Mouse (Mus musculus): ENCODE data around the gene Hdac9.

Hdac9 gene

DNA sequence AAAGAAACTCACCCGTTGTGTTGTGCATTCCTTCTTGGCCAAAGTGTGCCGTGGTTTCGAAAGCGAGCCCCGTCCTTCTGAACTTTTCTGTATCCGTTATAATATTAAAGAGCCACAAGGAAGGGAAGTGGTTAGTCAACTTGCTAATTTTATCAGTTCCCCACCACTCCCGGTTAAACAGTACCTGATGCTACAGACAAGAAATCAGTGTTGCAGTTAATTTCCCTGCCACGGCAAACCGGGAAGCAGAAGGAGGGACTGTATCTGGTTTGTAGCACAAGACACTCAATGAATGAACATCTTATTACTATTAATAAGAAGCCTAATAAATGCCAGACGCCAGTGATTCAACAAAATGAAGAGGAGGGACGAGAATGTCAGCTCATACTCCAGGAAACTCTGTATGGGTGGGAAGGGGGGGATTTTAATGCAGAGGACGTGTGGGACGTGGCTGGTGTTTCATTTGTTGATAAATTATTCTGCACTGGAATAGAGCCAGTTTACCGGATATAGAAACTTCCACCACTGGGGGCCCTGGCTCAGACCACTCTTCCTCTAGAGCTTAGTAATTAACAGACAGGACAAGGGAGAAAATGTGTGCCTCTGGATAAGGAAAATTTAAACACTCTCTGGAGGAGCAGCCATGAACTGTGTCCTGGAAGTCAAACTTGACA is 202.5 kb downstream of the Hdac9 start:
- DNase-seq (ENCODE audit: low spot score in 2 of 2), result no peak

DNA sequence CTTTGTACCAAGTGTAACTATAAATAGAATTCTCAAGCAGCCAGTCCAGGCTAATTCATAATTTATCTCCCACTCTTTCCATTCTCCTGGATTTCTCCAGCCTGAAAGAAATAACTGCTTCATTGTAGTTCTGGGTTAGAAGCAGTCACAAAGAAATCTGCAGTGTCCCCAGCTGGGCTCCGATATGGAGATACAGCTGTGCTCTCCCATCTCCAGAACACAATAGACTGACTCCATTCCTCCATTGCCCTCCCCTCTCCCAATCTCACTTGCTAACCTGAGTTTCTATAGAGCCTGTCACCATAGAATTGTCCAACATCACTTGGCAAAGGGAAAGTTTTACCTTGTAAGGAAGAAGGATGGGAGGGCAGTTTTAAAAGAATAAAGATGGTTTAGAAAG is 218.9 kb downstream of the Hdac9 start:
- DNase-seq (ENCODE audit: low spot score in 2 of 2), result no peak

DNA sequence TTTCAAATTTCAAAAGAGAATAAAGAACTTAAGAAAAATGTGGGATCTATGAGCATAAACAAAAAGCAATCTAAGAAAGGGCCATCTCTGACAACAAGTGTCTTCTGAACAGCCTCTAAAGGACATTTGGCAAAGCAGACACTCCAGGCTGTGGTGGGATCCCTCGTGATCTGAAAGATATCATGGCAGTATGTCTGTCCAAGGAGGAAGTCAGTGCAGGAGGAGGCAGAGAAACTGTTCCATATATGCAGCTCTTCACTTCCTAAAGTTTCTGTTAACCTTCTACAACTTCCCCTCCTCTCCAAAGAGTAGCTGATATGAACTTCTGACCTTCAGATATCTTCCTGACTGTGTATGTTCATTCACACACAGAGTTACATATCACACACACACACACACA is 220.2 kb downstream of the Hdac9 start:
- DNase-seq (ENCODE audit: low spot score in 2 of 2), result no peak

DNA sequence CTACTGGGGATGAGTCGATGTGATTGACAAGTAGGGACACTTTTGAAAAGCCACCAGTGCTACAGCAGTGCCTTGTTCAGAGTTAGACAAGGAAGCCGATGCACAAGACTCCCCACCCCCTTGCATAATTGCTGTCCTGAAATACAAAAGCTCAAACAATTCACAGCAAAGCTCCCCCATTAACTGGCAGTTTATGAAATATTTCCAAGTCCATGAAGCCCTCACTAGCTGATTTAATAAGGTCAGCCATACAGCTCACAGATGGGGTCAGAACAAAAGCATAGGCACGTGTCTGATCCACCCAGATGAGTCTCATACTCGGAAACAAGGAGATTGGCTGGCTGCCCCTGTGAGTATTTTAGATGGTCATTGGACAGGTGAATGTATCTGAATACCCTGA is 228.0 kb downstream of the Hdac9 start:
- no peak for DNase-seq (ENCODE audit: low spot score in 2 of 2)

DNA sequence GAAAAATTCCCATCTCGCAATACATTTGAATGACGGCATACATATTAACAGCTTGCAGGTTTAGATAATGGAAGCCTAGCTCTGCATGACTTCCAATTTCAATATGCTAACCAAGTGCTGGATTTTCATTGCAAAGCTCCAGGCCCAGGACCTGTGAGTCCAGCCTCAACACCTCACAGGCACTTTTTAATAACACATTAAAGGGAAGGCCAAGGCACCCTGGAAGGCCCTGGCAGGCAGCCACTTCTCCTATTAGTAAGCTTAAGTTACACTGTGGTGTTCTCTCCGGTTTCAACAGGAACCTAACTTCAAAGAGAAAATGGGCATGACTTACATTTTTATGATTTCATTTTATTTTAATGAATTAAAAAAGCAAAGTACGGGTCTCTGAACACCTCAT is 233.5 kb downstream of the Hdac9 start:
- DNase-seq (ENCODE audit: low spot score in 2 of 2), result peak in 1 of 2 experiments; percentile 17

DNA sequence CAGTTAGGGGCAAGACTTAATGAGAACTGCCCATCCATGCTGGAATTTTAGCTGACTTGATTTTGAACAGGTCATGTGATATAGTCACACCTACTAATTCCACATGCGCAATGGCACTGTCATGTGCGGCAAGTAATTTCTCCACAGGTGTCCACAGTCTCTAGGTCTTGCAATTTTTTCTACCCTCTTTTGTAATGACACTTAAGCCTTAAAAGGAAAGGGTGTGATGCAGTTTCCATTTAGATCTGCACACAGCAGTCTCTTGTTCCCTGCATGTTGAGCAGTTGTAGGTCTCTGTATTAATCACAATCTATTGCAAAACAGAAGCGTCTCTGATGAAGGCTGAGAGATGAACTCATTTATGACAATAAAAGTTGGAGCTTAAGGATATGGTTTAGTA is 234.2 kb downstream of the Hdac9 start:
- no peak for DNase-seq (ENCODE audit: low spot score in 2 of 2)

DNA sequence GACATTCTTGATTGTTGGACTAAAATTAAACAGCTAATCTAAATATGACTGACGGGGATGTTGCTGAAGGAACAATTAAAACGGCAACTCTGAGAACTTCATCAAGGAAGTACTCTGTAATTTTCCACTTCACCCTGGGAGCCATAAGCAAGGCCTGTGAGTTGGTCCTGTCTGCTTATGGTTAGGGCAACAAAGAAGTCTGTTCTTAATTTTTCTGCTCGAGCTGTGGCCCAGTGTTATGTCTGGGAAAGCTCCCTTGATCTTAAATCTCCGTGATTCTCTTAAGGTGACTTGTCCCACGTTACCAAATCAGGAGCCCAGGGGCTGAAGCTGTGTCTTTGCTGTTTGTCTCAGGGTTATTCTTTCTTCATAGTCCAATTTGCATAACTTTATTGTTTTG is 236.3 kb downstream of the Hdac9 start:
- no peak for DNase-seq (ENCODE audit: low spot score in 2 of 2)

DNA sequence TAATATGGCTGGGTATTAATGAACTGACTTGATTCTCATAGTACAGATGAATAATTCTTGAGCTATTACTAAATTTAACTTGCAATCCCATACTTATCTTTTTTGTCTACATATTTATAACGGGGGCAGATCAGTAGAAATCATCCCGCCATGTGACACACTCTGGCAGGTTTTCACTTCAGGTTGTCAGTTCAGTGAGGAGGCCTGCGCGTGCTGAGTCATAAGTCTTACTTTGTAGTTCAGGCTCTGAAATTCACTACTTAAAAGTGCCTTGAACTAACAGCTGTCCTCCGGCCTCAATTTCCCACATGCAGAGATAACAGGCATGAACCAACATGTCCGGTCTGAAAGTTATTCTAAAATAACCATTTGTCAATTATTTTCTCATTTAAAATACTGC is 239.8 kb downstream of the Hdac9 start:
- DNase-seq (ENCODE audit: low spot score in 2 of 2), result no peak

DNA sequence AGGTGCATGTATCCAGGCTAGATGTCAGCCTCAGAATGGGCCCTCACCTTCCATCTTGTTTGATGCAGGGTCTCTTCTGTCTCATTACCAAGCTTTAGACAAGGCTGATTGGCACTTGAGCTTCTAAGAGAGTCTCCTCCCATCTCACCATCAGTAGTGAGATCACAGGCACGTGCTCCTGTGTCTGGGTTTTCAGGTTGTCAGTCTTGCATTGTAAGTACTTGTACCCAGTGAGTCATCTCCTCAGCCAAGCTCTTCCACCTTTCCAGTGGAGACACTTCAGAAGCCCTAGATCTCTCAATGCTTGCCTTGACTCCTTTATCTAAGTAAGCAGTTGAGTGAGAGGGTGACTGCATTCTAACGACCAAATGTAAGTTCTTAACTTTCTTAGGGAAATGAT is 242.7 kb downstream of the Hdac9 start:
- no peak for DNase-seq (ENCODE audit: low spot score in 2 of 2)

DNA sequence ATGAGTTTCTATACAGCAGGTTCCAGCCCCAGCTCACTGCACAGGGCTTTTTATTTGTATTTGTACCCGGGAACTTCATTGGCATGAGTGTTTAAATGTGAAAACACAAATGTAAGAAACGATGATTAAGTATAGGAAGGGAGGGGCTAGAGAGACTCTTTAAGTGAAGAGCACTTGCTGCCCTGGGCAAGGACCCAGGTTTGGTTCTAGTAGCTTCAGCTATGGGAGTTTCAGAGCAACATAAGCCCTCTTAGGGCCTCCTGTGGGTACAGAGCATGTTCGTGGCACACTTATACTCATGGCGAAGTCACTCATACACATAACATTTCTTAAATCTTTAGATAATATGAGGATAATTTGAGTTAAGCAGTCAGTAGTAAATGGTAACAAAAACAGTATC is 243.4 kb downstream of the Hdac9 start:
- no peak for DNase-seq (ENCODE audit: low spot score in 2 of 2)

DNA sequence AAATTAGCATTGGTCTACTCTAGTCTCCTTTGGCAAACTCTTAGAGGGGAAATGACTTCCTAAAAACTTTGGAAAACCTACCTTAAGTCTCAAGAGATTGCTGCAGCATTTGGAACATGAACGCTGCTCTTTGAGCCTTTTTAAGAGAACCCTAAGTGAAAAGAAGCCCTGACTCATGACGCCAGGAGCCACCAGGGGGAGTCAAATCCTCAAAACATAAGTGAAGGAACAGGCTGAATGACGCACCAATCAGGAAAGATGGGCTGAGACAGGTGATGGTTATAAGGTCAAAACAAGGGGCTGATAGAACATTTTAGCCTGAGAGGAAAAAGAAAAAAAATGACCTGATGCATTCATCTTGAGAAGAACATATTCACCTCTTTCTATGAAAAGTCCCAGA is 252.1 kb downstream of the Hdac9 start:
- peak; percentile 25 to 74 for DNase-seq (ENCODE audit: low spot score in 2 of 2)

DNA sequence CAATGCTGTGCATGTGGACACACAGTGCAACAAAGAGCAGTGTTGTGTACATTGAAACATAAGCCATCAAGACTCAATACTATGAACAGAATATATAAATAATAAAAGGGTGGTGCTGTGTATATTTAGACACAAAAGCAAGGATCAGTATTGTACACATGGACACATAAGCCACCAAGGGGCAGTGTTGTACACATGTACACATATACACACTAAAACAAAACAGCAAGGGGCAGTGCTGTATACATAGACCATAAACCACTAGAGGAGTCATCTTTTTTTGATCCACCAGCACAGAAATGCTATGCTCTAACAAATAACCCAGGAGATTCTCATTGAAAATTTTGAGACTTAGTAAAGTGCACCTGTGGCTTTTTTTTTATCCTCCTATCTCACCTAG is 255.5 kb downstream of the Hdac9 start:
- no peak for DNase-seq (ENCODE audit: low spot score in 2 of 2)

DNA sequence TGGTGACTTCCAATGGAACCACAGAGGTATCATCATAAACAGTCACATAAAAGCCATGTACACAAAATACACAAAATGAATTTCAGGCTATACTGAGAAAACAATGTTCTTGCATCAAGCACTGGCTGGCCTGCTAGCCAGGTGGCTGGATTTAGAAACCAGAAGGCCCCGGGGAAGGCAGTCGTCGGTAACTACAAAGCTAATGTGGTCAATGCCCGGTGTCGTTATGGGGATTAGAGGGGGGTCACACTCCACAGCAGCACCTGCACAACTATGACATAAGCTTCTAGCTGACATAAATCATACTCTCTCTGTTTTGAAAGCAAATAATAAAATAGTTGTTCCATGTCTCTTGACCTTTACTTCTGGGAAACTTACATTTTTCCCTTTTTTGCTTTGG is 256.9 kb downstream of the Hdac9 start:
- DNase-seq (ENCODE audit: low spot score in 2 of 2), result no peak

DNA sequence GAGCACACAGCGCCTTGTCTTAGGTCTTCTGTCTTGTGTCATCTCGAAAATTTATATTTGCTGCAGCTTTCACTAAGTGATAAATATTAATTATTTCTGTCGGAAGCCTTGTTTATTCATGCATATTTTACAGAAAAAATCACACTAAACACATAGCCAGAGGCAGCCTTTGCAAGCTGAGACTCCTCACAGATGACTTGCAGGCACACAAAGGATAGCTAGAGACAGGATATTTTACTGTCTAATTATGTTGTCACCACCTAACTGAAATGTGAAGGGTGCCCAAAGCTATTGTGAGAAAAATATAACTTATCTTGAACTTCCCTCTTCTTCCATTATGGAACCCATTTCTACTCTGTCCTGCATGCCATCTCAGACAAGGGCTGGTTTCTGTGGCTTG is 258.3 kb downstream of the Hdac9 start:
- no peak for DNase-seq (ENCODE audit: low spot score in 2 of 2)

DNA sequence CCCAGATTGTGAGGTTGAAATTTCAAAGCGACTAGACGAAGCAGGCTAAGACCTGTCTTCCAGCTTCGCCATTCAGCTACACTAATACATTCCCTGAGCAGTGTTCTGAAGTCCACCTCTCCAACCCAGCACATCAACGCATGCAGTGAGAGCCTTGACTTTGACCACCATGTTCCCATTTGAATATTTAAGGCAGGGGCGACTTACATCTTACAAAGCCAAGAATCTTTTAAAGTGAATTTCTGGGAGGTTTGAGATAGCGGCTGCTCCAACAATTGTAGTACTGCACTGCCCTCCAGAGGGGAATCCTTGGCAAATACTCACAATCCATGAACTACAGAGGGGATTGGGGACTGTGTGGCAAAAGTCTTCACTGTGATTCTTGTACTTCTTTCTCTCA is 258.8 kb downstream of the Hdac9 start:
- DNase-seq (ENCODE audit: low spot score in 2 of 2), result peak in 1 of 2 experiments; percentile 25

DNA sequence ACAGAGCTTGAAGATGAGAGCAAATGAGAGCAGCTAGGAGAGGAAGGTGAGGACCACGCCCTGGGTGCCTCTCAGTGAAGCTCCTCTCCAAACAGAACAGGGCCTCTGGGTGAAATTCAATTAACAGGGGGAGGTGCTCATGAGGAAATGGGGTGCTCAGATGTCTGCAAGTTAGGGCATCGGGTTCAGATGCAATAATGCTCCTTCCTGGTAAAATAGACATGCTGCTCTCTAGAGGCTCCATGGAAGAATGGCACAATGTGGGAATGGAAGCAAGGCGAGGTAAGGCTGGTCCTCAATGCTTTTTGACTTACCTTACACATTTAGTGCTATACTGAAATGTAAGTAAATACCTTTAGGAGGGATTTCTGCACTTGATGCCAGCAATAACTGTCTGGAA is 263.3 kb downstream of the Hdac9 start:
- DNase-seq (ENCODE audit: low spot score in 2 of 2), result no peak

DNA sequence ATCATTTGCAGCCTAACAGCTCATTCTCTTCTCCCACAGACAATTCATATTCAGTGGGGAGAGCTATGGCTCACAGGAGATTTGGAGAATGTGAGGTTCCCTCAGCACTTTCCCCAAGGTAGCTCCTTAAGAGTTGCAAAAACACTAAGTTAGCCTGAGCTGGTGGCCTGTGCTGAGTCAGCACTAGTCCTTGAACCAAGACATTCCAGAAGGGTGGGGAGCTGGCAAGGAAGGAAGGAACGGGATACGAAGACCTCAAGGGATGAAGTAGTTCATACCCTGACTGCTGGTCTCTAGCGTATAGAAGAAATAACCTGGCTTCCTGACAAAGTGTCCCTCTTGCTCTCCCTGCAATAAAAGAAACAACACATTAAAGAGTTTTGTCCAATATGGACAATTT is 268.1 kb downstream of the Hdac9 start:
- no peak for DNase-seq (ENCODE audit: low spot score in 2 of 2)

DNA sequence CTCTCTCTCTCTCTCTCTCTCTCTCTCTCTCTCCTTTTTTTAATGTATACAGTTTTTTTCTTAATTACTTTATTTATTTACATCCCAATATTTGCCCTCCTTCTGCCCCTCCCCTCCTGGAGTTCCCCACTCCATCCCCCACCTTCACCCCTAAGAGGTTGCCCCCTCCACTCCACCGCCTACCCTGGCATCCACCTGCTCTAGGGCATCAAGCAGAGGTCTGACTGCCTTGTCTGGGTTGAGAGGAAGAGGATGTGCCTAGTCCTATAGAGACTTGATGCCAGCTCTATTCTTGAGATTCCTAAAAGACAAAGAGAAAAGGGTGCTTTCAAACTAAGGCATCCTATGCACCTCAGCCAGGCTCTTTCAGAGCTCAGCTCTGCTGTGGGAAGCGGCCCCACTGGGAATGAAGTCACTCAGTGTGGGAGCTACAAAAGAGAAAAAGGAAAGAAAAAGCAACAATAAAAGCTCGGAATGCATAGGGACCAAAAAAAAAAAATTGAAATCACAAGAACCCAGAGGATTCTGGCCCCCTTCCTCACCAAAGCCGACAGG is 275.1 kb downstream of the Hdac9 start:
- no peak for DNase-seq (ENCODE audit: low spot score in 2 of 2)

DNA sequence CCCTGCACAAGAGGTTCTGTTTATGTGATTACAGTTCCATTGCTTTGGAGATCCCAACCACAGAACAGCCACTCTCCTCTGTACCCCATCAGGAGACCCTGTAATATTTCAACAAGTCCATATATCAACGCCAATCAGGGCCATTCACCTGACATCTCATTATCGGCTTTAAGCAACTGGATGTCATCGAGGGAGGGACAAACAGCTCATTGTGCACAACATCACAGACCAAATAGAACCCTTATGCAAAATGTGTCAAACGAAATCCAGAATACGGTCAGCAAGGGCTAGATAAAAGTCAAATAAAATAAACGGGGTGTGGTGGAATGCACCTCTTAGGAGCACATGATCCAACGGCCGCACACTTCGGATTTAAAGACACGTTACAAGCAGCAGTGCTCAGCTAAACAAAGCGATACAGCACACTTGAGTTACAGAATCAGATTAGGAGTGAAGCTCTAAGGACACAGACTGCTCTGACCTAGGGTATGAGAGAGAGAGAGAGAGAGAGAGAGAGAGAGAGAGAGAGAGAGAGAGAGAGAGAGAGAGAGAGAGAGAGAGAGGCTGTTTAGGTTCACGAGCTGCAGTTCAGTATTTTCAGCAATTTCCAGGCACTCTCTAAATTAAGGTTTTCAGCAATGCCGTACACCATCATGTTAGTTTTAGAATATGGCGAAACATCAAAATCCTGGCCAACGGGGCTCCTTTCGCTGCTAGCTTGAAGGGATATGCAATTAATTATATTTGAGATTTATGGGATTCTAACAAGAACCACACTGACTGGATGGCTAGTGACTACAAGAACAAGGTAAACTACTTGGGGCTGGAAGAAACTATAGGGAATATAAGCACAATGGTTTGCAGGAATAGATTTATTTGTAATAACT is 279.4 kb downstream of the Hdac9 start:
- DNase-seq (ENCODE audit: low spot score in 2 of 2), result no peak

DNA sequence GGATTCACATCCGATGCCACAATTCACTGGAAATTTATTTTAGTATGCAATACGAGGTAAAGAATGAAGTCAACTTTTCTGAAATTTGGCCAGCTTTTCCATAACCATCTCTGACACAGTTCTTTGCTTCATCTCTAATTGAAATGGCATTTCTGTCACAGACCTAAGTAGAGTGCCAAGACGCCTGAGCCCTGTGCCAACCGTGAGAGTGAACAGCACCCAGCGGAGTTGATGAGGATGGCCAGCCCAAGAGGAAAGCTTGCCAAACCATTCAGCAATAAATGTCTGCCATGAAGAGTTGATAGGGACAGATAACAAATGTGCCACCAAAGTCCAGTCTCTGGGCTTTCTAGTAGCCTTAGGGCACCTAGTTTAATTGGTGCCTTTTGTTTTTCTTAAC is 297.8 kb downstream of the Hdac9 start:
- no peak for DNase-seq (ENCODE audit: low spot score in 2 of 2)

DNA sequence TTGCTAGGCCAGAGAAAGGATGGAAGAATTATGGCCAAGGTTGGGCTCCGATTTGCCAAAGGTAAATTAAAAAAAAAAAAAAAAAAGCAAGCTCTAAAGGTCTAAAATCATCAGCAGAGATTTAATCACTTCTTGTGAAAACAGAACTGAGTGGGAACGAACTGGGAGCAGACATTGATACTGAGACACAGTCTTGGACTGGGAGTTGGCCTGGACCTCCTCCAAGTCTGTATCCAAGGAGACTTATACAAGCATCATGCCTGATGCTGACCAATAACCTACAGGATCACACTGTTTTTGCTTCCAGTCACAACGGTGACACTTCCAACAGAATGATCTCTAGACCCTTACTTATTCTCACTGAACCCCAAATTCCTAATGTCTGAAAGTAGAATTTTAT is 298.6 kb downstream of the Hdac9 start:
- DNase-seq (ENCODE audit: low spot score in 2 of 2), result no peak

DNA sequence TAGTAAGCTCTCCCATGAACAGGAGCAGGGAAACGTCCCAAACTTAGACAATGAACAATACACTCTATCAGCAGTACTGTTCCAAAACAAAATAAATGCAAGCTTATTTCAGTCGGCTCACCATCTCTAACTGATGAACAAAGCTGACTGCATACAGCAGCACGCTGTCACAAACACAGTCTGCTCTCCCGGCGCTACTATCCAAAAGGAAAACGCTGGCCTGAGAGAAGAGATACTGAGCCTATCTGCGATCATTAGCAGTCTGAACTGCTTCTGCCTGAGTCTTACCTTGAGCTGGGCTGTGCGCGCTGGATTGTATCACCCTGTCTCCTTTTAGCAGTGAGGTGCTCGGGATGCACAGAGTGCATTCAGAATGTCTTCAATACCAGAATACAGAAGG is 299.1 kb downstream of the Hdac9 start:
- no peak for DNase-seq (ENCODE audit: low spot score in 2 of 2)

DNA sequence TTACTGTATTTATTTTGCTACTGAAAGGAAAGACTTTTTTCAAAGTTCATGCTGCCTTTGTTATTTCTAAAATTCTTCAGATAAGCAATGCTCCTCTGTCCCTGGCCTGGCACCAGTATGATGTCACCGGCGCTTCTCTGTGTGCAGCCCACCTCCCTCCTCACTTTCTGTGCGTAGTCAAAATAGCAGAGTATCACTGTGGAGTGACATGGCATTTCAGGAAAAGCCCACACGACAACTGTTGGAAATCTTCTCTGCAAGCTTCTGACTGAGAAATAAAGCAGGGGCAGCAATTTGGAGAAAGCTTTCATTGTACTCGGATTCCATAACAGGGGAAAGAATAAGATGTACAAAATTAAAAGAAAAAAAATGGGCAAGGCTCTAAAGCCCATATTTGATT is 302.1 kb downstream of the Hdac9 start:
- no peak for DNase-seq (ENCODE audit: low spot score in 2 of 2)

Data from spleen, postnatal 10 days (tissue).